Mouse (Mus musculus) spleen, adult 18-20 months (tissue): Measurements from ENCODE around the gene Commd1.

ENCODE experiments used
- DNase-seq, 2 experiments: peaks; one replicate each; pipeline ENCODE4 v3.0.0; 2022; ENCODE audit warnings: mixed read lengths in 2 of 2

Commd1 gene

DNA sequence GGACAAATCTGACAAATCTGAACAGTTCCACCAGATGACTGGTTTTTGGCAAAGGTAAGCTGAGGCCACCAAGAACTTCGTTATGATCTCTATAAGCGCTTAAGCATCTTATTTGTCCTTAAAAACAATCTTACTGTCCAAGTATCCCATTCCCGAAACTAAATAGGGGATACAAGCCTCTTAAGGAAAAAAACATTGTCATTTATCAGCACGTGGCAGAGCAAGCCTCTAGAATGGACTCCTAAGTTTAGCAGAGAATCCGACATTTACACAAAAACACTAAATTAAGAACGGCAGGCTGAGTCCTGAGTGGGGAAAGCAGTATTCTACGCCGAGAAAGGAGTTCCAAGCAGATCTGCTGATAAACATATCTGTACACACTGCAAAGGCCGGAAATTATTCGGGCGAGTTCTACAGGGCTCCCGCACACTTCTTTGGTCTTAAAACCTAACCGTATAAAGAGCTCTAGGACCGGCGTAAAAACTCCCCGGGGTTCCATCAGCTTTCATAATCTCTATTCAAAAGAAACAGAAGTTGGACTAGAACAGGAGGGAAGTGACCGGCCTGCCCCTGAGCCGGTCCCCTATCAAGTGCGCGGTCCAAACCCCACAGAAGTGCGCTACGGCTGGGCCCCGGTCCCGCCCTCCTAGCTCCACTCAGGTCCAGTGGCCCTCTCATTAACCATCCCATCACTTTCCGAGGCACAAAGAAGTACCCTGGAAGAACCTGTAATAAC lies 124.3 kb downstream of the Commd1 start:
- peak; percentile 32 to 49 for DNase-seq

DNA sequence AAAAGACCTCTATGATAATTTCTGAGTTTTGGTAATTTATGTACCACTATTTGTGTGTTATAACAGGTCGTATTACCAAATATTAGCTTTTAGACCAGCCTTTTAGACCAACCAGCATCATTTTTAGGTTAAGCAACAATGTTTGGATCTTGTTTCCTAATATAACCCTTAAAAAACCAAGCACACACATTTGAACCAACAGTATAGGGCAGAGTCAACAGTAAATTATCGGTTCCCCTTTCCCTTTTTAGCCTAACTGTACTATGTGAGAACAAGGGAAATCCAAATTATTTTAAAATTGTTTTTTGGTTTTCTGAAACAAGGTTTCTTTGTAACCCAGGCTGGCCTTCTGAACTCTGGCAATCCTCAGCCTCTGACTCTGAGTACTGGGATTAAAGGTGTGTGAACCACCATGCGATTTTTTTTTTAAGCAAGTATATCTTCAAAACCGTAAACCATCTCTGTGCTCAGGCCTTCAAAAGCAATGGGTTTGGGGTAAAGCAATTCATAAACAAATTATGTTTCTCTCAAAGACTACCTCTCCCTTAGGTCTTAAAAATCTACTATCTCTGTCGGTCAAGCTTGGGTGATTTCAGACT lies 125.0 kb downstream of the Commd1 start:
- no peak for DNase-seq

DNA sequence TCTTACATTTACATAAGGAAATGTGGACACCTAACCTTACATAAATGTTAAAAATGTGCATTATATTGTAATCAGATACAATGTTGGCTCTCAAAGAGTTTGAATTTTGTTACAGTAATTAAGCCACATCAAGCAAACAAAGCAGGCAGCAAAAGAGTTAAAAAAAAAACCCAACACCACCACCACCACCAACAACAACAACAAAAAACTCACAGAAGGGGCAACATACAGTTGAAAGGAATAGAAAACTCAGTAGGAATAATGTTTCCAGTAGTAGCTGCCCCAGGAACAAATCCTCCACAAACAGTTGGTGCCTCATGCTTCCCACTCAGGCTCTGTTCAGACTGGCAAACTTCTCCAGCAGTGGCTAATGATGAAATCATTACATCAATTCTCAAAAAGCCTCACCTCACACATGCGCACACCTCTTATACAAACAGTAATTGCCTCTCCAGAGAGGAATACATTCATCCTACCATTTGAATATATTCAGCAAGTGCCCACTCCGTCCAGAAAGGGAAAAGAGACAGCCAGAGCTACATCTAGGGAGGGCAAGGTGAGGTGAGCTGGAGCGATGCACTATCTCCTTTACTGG lies 125.7 kb downstream of the Commd1 start:
- no peak for DNase-seq

DNA sequence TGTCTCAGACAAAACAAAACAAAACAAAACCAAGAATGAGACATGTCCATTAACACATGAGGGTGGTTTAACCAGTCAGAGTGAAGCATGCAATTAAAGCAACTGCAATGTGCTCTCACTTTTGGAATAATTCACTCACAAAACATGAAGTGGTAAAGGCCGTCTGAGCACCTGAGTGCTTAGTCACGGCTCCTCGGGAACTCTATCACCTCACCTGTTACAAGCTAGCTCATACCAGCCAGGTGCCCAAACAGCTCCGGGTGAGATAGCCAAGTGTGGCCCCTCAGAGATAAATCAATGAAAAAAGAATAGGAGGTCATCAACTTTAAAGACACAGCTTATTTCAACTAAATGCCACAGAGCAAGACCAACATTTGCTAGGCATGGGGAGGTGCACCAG lies 127.6 kb downstream of the Commd1 start:
- no peak for DNase-seq

DNA sequence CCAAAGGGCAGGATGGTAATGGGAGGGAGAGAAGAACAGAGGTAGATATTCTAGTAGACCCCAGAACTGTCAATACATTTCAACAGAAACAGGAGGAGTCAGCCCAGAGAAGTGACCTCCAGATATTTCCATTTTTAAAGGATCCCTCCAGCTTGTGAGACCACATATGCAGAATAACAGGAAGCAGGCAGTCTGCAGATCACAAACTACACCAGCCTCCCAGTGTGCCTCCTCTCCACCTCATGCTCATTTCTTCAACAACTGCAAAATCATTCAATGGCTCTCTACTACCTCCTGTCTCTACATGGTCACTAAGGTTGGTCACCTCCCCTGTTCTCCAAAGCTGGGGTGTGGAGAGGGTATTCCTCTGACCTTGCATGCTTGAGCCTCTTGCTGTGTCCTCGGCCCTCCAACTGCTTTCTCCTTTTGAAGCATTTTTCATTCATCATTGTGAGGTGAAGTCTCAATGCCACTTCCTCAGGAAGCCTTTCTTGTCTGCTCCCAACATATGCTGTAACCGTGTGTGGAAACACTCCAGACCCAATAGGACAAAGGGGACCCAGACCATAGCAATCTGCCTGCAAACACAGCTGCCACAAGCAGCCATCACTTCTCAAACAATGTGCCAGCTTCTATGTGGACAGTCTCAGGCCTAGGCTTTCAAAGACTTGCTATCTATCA lies 128.6 kb downstream of the Commd1 start:
- DNase-seq: no peak

DNA sequence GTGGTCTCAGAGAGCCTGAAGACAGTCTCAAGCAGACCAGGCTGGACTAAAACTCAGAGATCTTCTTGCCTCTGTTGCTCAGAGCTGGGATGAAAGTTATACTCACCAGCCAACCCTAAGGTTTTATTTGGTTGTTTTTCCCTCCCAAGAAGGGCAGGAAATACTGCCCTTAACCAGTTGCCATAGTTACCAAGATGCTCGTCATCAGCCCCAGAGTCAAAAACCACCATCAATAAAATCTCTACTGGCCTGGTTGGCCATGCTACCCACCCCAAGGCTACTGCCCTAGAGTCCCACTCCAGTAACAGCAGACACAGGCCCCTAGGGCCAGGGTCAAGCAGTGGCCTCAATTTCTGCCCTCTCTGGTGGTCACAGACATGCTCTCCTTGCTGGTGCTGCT lies 129.7 kb downstream of the Commd1 start:
- DNase-seq: no peak

DNA sequence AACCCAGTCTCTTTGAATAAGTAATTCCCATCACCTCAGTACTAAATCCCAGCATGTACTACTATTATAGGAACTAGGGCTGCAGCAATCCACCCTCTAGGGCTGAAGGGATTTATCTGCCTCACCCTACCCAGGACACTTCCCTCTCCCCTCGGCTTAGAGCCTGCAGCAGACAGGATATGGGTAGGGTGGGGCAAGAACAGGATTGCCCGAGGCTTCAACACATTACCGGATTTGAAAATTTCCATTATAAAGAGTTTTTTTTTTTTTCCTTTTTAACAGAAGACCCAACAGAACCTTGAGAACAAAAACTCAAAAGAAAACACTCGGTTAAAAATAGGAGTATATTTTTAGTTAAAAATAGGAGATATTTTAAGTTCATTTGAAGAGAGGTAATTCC lies 130.8 kb downstream of the Commd1 start:
- DNase-seq: no peak

DNA sequence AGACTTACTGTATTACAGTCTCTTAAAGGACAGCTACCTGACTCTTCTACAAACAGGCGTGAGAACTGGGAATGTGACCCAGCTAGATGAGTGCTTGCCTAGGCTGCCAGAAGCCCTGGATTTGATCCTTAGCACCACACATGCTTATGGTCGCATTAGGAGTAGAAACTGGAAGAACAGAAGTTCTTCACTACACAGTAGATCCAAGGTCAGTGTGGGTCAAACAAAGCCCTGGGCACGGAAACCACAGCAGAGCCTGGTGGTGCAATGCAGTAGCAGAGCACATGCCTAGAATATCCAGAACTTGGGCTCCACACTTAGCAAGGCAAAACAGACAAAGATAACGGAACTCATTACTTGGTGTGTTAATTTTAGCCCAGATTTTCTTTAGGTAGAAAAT lies 132.1 kb downstream of the Commd1 start:
- no peak for DNase-seq

DNA sequence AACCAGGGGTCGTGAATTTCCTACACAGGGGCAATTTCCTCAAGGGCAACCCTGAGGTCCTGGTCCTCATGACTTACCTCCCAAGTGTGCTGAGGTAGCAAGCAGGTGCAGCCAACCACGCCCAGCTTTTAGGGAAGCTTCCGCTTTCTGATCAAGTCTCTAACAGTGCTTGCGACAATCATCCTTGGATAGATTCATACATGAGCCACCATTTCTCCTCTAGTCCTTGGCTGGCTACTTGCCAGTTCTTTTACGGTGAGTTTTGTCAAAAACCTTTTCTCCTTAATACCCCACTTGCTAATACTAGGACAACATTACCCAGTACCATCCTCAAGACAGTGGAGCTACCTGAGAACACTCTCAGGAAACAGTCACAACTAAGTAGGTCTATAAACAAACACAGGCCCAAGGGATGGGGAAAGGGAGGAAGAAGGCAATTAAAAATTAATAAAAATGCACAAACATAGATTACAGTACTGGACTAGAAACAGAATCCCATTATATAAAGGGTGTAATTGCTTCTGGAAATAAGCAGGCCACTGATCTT lies 133.5 kb downstream of the Commd1 start:
- no peak for DNase-seq

DNA sequence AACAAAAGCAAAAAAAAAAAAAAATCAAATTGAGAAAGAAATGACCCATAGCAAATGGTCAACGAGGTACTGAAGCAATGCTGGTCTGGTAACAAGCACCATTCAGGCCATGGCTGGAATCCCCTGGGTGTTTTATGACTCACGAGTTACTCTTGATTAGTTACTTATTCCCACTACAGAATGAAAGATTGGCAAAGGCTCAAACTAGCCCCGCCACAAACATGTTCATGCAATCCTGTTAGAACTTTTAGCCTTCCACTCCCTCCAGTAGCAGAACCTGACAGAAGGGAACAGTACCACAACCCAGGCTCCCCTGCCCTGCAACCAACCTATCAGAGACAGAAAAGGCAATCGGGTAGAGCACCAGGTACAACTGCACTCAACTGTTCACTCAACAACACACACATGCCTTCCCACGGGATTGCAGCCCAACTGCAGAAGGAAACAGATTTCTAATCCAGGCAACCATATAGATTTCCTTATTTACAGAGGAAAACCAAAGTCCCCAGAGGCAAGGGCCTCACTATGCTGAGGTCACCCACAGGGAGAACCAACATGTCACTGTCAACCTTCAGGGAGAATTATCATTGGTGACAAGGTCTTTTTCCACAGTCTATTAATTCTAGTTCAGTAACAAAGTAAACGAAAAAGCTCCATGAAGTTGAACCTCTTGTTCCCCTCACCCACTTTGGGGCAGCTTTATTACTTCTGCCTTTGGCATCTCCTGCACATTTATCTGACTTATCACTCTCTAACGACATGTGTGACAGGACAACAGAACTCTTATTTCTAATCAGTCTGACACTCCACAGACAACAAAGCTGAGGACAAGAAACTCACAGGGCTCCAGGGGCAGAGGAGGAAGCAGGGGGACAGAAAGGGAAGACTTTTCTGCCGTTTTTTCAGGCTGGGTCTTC lies 134.2 kb downstream of the Commd1 start:
- no peak for DNase-seq

DNA sequence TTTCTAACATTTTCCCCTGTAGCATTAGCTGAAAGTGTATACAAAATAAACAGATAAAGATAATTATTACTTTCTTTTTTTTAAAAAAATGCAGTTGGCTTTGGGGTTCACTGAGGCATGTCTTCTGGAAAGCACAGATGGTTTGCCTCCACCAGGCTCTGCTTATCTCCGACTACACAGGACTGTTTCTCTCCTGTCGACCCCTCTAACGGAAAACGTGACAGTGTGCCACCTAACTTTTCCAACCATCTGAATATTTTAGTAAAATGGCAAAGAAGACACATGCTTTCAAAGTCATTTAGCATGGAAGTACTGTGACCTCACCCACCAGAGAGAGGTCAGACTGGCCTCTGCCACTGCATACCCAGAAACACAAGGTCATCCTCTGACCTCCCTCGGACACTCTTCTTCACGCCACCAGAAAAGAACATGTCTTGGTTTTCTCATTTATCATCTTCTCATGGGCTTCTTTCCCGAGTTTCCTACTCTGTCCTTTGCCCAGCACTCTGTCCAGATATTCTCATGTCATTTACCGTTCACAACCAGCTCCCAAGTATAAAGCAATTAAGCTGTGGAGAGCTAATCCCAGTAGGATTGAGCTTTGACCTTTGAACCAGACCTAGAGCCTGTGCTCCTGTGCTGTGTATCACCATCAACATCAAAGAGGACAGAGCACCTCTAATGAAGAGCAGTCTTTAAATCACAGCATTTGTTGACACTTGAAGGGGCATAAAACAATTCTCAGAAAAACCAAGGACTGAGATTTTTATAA lies 135.0 kb downstream of the Commd1 start:
- no peak for DNase-seq
